Mouse (Mus musculus): ENCODE measurements around the gene Ifi35. TPM values are rescaled to one million over a fixed set of nuclear protein-coding genes. Genes with fewer than 3 reads are reported as not detected.
"Not testable (repeated sequence)": the region's sequence is repeated elsewhere in the genome, so short reads cannot be mapped to it uniquely, and the experiment has no call there.

The Ifi35 gene
- polyA plus RNA-seq, 1 experiment = 50.6 TPM

- Histone ChIP-seq H3K4me1 (ENCODE audit: control insufficient read depth, insufficient read depth, low read length) (peaks cover 9% of the 10 kb centered on the region), H3K4me3 (ENCODE audit: insufficient read depth, low read length) (no peak overlapping the region), H3K27ac (ENCODE audit: insufficient read depth, low read depth, low read length) (no peak overlapping the region)
- TF ChIP-seq POLR2A (IDR thresholded peaks at IDR 0.05; ENCODE audit: borderline replicate concordance, low read depth, low read length) = no peak
- no peak for TF ChIP-seq CTCF (IDR thresholded peaks at IDR 0.05; ENCODE audit: low read depth, low read length)
These were observed 10.0 kb downstream of the Ifi35 start for GRCm38 (mm10) chr11:101458217-101458616.

DNA sequence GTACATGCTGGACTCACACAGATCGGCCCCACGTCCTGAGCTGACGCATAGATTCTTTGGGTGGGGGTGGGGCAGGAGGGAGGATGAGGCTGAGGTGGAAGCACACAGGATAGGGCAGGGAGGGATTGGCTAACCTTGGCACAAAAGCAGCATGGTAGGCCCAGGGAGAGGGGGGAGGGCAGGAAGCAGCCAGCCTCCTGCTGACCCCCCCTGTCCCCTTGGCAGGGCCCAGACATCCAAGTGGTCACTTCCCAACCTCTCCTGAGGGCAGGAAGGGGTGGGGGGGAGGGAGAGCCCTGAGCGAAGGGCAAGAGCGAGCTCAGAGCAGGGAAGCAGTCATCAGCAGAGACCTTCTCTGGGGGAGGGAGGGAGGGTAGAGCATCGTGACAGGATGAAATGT lies 11.5 kb downstream of the Ifi35 start:
- Histone ChIP-seq H3K27ac (ENCODE audit: insufficient read depth, low read depth, low read length) (no peak overlapping the region), H3K4me1 (ENCODE audit: control insufficient read depth, insufficient read depth, low read length) (peaks cover 20% of the 10 kb centered on the region), H3K4me3 (ENCODE audit: insufficient read depth, low read length) (no peak overlapping the region)
- TF ChIP-seq CTCF (IDR thresholded peaks at IDR 0.05; ENCODE audit: low read depth, low read length) (no peak), POLR2A (IDR thresholded peaks at IDR 0.05; ENCODE audit: borderline replicate concordance, low read depth, low read length) (no peak)

DNA sequence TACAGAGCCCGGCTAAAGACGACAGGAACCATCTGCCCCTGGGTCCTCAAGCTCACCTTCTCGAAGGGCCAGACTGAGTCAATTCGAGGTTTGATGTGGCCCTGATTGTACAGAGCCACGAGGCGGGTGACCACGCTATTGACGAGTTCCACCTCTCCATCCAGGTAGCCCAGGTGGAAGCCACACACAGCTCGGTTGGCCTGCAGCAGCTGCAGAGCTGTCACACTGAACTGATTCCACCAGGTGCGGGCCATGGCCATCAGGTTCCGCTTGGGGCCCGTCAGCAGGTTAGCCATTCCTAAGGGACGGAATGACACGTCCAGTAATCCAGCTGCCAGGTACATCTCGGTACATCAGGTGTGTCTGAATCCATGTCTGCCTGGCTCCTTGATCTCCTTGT lies 12.1 kb downstream of the Ifi35 start:
- Histone ChIP-seq H3K27ac (ENCODE audit: insufficient read depth, low read depth, low read length) (no peak overlapping the region), H3K4me3 (ENCODE audit: insufficient read depth, low read length) (no peak overlapping the region), H3K4me1 (ENCODE audit: control insufficient read depth, insufficient read depth, low read length) (peaks cover 20% of the 10 kb centered on the region)
- TF ChIP-seq POLR2A (IDR thresholded peaks at IDR 0.05; ENCODE audit: borderline replicate concordance, low read depth, low read length) = no peak
- TF ChIP-seq CTCF (IDR thresholded peaks at IDR 0.05; ENCODE audit: low read depth, low read length) = no peak

GRCm38 (mm10) chr11:101462141-101462540 lies 13.9 kb downstream of the Ifi35 start:
- Histone ChIP-seq H3K4me3 (ENCODE audit: insufficient read depth, low read length) (no peak overlapping the region), H3K27ac (ENCODE audit: insufficient read depth, low read depth, low read length) (no peak overlapping the region), H3K4me1 (ENCODE audit: control insufficient read depth, insufficient read depth, low read length) (peaks cover 24% of the 10 kb centered on the region)
- TF ChIP-seq CTCF (IDR thresholded peaks at IDR 0.05; ENCODE audit: low read depth, low read length) (no peak), POLR2A (IDR thresholded peaks at IDR 0.05; ENCODE audit: borderline replicate concordance, low read depth, low read length) (no peak)

DNA sequence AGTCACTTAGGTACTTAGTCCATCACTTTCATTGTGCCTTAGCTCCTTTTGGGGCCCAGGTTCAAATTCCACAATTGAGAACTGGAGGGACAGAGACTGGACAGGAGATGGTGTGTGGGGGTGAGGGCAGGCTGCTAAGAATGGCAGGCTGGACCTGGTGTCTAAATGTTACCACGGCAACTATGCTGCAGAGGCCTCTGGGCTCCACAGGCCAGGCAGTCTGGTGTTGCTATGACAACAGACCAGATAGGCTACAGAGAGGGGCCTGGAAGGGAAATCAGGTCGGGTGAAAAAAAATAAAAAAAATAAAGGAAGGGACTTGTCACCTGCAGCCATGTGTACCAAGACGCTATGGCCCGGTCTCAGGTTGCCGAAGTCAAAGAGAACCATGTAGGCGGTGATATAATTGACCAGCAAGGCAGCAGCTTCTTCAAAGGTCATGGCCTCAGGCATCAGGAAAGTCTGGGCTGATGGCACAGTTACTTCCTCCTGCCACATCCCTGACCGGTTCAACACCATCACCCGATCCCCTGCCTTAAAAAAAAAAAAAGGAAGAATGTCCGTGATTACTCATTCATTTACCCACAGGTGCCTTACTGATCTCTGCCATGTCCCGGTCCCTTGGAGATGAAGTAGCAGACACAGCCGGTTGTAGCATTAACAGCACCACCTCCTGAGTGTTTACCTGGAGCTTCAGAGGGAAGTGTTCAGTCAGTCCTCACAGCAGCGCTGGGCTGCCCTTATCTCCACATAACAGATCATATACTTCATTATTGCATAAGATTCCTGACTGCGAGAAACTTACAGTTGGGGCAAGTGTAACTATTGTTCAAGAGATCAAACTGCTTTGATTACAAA lies 14.6 kb downstream of the Ifi35 start:
- H3K4me3 ChIP-seq (ENCODE audit: insufficient read depth, low read length) = no peak overlapping the region
- peaks cover 26% of the 10 kb centered on the region for H3K4me1 ChIP-seq (ENCODE audit: control insufficient read depth, insufficient read depth, low read length)
- H3K27ac ChIP-seq (ENCODE audit: insufficient read depth, low read depth, low read length) = no peak overlapping the region
- TF ChIP-seq CTCF (IDR thresholded peaks at IDR 0.05; ENCODE audit: low read depth, low read length) = no peak
- TF ChIP-seq POLR2A (IDR thresholded peaks at IDR 0.05; ENCODE audit: borderline replicate concordance, low read depth, low read length) = no peak

GRCm38 (mm10) chr11:101464211-101465100 lies 16.2 kb downstream of the Ifi35 start, which contains the start of gene Rnd2:
Rnd2 (plus strand) TSS chr11:101464999.
- peak within 1 kb of the TSS; percentile 87 for H3K27ac ChIP-seq (ENCODE audit: insufficient read depth, low read depth, low read length)
- peak within 1 kb of the TSS; percentile 88 for H3K4me3 ChIP-seq (ENCODE audit: insufficient read depth, low read length)
- TF ChIP-seq POLR2A (IDR thresholded peaks at IDR 0.05; ENCODE audit: borderline replicate concordance, low read depth, low read length) = no peak
- TF ChIP-seq CTCF (IDR thresholded peaks at IDR 0.05; ENCODE audit: low read depth, low read length) = no peak
- H3K4me1 ChIP-seq (ENCODE audit: control insufficient read depth, insufficient read depth, low read length) = peaks cover 26% of the 10 kb centered on the region

GRCm38 (mm10) chr11:101465101-101465868 lies 17.1 kb downstream of the Ifi35 start:
- no peak for TF ChIP-seq CTCF (IDR thresholded peaks at IDR 0.05; ENCODE audit: low read depth, low read length)
- TF ChIP-seq POLR2A (IDR thresholded peaks at IDR 0.05; ENCODE audit: borderline replicate concordance, low read depth, low read length) = no peak
- Histone ChIP-seq H3K27ac (ENCODE audit: insufficient read depth, low read depth, low read length) (peak overlapping the region; percentile 87), H3K4me3 (ENCODE audit: insufficient read depth, low read length) (peak overlapping the region; percentile 88), H3K4me1 (ENCODE audit: control insufficient read depth, insufficient read depth, low read length) (peaks cover 26% of the 10 kb centered on the region)

- Histone ChIP-seq H3K4me3 (ENCODE audit: insufficient read depth, low read length) (peak within 1 kb of the TSS; percentile 88), H3K27ac (ENCODE audit: insufficient read depth, low read depth, low read length) (peak within 1 kb of the TSS; percentile 87), H3K4me1 (ENCODE audit: control insufficient read depth, insufficient read depth, low read length) (peaks cover 26% of the 10 kb centered on the region)
- TF ChIP-seq POLR2A (IDR thresholded peaks at IDR 0.05; ENCODE audit: borderline replicate concordance, low read depth, low read length) = no peak
These were observed 17.8 kb downstream of the Ifi35 start, which contains the start of gene Vat1 for GRCm38 (mm10) chr11:101465869-101466551. Vat1 (minus strand) TSS chr11:101466230.

DNA sequence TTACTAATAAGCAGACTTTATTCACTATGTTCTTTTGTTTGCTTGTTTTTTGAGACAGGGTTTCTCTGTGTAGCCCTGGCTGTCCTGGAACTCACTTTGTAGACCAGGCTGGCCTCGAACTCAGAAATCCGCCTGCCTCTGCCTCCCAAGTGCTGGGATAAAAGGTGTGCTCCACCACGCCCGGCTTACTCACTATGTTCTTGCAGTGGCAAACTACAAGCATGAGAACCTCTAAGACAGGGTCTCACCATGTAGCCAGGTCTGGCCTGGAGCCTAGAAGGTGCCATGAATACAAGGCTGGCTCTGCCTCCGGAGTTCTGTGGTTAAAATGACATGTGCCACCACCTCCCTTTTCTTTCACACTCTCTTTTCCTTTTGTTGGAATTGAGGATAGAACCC lies 18.3 kb downstream of the Ifi35 start:
- Histone ChIP-seq H3K4me1 (ENCODE audit: control insufficient read depth, insufficient read depth, low read length) (peaks cover 26% of the 10 kb centered on the region), H3K4me3 (ENCODE audit: insufficient read depth, low read length) (peak overlapping the region; percentile 88; the same call in 1 of the 2 replicates)
- not testable (repeated sequence) for H3K27ac ChIP-seq (ENCODE audit: insufficient read depth, low read depth, low read length)
